Mouse (Mus musculus) neural tube, embryonic 13.5 days (tissue): ENCODE data around the gene Spint2. TPM values are rescaled to one million over a fixed set of nuclear protein-coding genes. Genes with fewer than 3 reads are reported as not detected.
A peak's percentile ranks its signal among the peaks of the same experiment; 100 is the strongest.

Experiments used
- ATAC-seq: fragments of 200-750 bp; cut with Nextera tagmentation; 2 replicates; pipeline ENCODE4 v1.8.0; 2017; ENCODE audit warnings: low read depth, mild to moderate bottlenecking, moderate TSS enrichment, moderate library complexity
- H3K27ac ChIP-seq: fragments of 300-500 bp; sonication (generic); replicated peaks from 2 replicates; pipeline ENCODE4 v1.5.1; 2015; ENCODE audit warnings: moderate library complexity, mild to moderate bottlenecking, inconsistent platforms
- H3K27me3 ChIP-seq: fragments of 300-500 bp; sonication (generic); 2 replicates; pipeline ENCODE4 v1.6.1; 2015; ENCODE audit warnings: mild to moderate bottlenecking, inconsistent platforms
- H3K36me3 ChIP-seq: fragments of 300-500 bp; sonication (generic); 2 replicates; pipeline ENCODE4 v1.6.1; 2015; ENCODE audit warnings: mild to moderate bottlenecking, inconsistent platforms
- H3K4me1 ChIP-seq: fragments of 300-500 bp; sonication (generic); replicated peaks from 2 replicates; pipeline ENCODE4 v1.6.1; 2015; ENCODE audit warnings: inconsistent platforms
- H3K4me2 ChIP-seq: fragments of 300-500 bp; sonication (generic); 2 replicates; pipeline ENCODE4 v1.6.1; 2015; ENCODE audit warnings: inconsistent platforms, mild to moderate bottlenecking, moderate library complexity
- H3K4me3 ChIP-seq: fragments of 300-500 bp; sonication (generic); 2 replicates; pipeline ENCODE4 v1.5.1; 2015; ENCODE audit warnings: mild to moderate bottlenecking, inconsistent platforms
- H3K9ac ChIP-seq: fragments of 300-500 bp; sonication (generic); 2 replicates; pipeline ENCODE4 v1.6.1; 2015; ENCODE audit warnings: moderate library complexity, mild to moderate bottlenecking, inconsistent platforms
- H3K9me3 ChIP-seq: fragments of 300-500 bp; sonication (generic); 2 replicates; pipeline ENCODE4 v1.6.1; 2016; ENCODE audit warnings: inconsistent platforms
- WGBS: fragments of 180-500 bp; shearing (Covaris S2); methylation state at CpG from one replicate; pipeline ENCODE4 v1.1.7; 2015; 5-methylcytosine and 5-hydroxymethylcytosine counted together
- polyA plus RNA-seq: library from polyadenylated mRNA; unstranded; fragments of >200 nt; fragmentation: Nextera tagmentation; extraction: Ambion mirVana; gene quantifications from 2 replicates; pipeline ENCODE4 v1.2.1, GENCODE M21; 2015

The Spint2 gene
- polyA plus RNA-seq, 1 experiment from 2014 or later: 28.8 TPM

- H3K4me2 ChIP-seq: no peak overlapping the region
- no peaks in the 10 kb centered on the region for H3K27me3 ChIP-seq
- H3K4me1 ChIP-seq: peaks cover 27% of the 10 kb centered on the region
- H3K9ac ChIP-seq: no peak overlapping the region
- no peaks in the 10 kb centered on the region for H3K9me3 ChIP-seq
- H3K36me3 ChIP-seq: no peaks in the 10 kb centered on the region
- WGBS: 16% methylated on average over 10 of the region's 10 CpGs
- no peak overlapping the region for H3K27ac ChIP-seq
- H3K4me3 ChIP-seq: no peak overlapping the region
- no peak for ATAC-seq
These were observed 15.3 kb upstream of the Spint2 start for GRCm38 (mm10) chr7:29296998-29297397.

- ATAC-seq: no peak
- no peak overlapping the region for H3K4me3 ChIP-seq
- H3K4me1 ChIP-seq: peaks cover 34% of the 10 kb centered on the region
- H3K36me3 ChIP-seq: no peaks in the 10 kb centered on the region
- no peak overlapping the region for H3K9ac ChIP-seq
- no peak overlapping the region for H3K4me2 ChIP-seq
- no peak overlapping the region for H3K27ac ChIP-seq
- WGBS: 76% methylated on average over 24 of the region's 24 CpGs
- no peaks in the 10 kb centered on the region for H3K27me3 ChIP-seq
- H3K9me3 ChIP-seq: no peaks in the 10 kb centered on the region
These were observed 14.3 kb upstream of the Spint2 start for GRCm38 (mm10) chr7:29295861-29296647.

GRCm38 (mm10) chr7:29294111-29294761 is 12.5 kb upstream of the Spint2 start:
- no peak for ATAC-seq
- Histone ChIP-seq H3K4me2 (no peak overlapping the region), H3K27me3 (no peaks in the 10 kb centered on the region), H3K36me3 (no peaks in the 10 kb centered on the region), H3K9me3 (no peaks in the 10 kb centered on the region), H3K4me3 (no peak overlapping the region), H3K27ac (peak overlapping the region; percentile 42; the same call in 1 of the 2 replicates), H3K9ac (no peak overlapping the region), H3K4me1 (peaks cover 50% of the 10 kb centered on the region)
- WGBS: 56% methylated on average over 13 of the region's 13 CpGs

- Histone ChIP-seq H3K4me2 (no peak overlapping the region), H3K27ac (peak overlapping the region; percentile 74), H3K9me3 (no peaks in the 10 kb centered on the region), H3K27me3 (no peaks in the 10 kb centered on the region), H3K9ac (0 out of 2 replicates have a peak overlapping the region, but pooled peaks have one; percentile 10), H3K36me3 (no peaks in the 10 kb centered on the region), H3K4me3 (no peak overlapping the region), H3K4me1 (peaks cover 57% of the 10 kb centered on the region)
- ATAC-seq: no peak
- 14% methylated on average over 19 of the region's 19 CpGs for WGBS
These were observed 11.7 kb upstream of the Spint2 start for GRCm38 (mm10) chr7:29293131-29294065.

- WGBS: 21% methylated on average over 8 of the region's 8 CpGs
- Histone ChIP-seq H3K4me1 (peaks cover 57% of the 10 kb centered on the region), H3K9me3 (no peaks in the 10 kb centered on the region), H3K27ac (peak overlapping the region; percentile 74), H3K36me3 (no peaks in the 10 kb centered on the region), H3K9ac (0 out of 2 replicates have a peak overlapping the region, but pooled peaks have one; percentile 1), H3K4me2 (peak overlapping the region; percentile 15; the same call in 1 of the 2 replicates), H3K4me3 (no peak overlapping the region), H3K27me3 (peaks cover 4% of the 10 kb centered on the region; the same call in 1 of the 2 replicates)
- ATAC-seq: peak; percentile 6; the same call in 1 of the 2 replicates
These were observed 10.9 kb upstream of the Spint2 start for GRCm38 (mm10) chr7:29292458-29293098.

GRCm38 (mm10) chr7:29291616-29292457 is 10.1 kb upstream of the Spint2 start:
- Histone ChIP-seq H3K27ac (peak overlapping the region; percentile 84), H3K27me3 (peaks cover 10% of the 10 kb centered on the region; the same call in 1 of the 2 replicates), H3K9ac (peak overlapping the region; percentile 58), H3K36me3 (no peaks in the 10 kb centered on the region), H3K4me2 (peak overlapping the region; percentile 79), H3K9me3 (no peaks in the 10 kb centered on the region), H3K4me1 (peaks cover 57% of the 10 kb centered on the region), H3K4me3 (no peak overlapping the region)
- peak; percentile 22 for ATAC-seq
- 9% methylated on average over 6 of the region's 7 CpGs for WGBS

- peaks cover 10% of the 10 kb centered on the region; the same call in 1 of the 2 replicates for H3K27me3 ChIP-seq
- peaks cover 57% of the 10 kb centered on the region for H3K4me1 ChIP-seq
- 0 out of 2 replicates have a peak, but pooled peaks have one; percentile 4 for ATAC-seq
- peak overlapping the region; percentile 58 for H3K9ac ChIP-seq
- peak overlapping the region; percentile 84 for H3K27ac ChIP-seq
- H3K36me3 ChIP-seq: no peaks in the 10 kb centered on the region
- 23% methylated on average over 11 of the region's 11 CpGs for WGBS
- peak overlapping the region; percentile 79 for H3K4me2 ChIP-seq
- no peaks in the 10 kb centered on the region for H3K9me3 ChIP-seq
- peak overlapping the region; percentile 4; the same call in 1 of the 2 replicates for H3K4me3 ChIP-seq
These were observed 9.2 kb upstream of the Spint2 start for GRCm38 (mm10) chr7:29290691-29291485.

- Histone ChIP-seq H3K36me3 (no peaks in the 10 kb centered on the region), H3K4me1 (peaks cover 57% of the 10 kb centered on the region), H3K9ac (peak overlapping the region; percentile 74), H3K9me3 (no peaks in the 10 kb centered on the region), H3K4me3 (peak overlapping the region; percentile 48), H3K27ac (peak overlapping the region; percentile 84), H3K4me2 (peak overlapping the region; percentile 79), H3K27me3 (peaks cover 17% of the 10 kb centered on the region; the same call in 1 of the 2 replicates)
- ATAC-seq: no peak
- WGBS: 70% methylated on average over 6 of the region's 6 CpGs
These were observed 8.1 kb upstream of the Spint2 start for GRCm38 (mm10) chr7:29289856-29290255.

- H3K9ac ChIP-seq: peak within 1 kb of the TSS; percentile 74
- under 1% methylated on average over 45 of the region's 59 CpGs for WGBS
- H3K27me3 ChIP-seq: peaks cover 17% of the 10 kb centered on the region; the same call in 1 of the 2 replicates
- peaks cover 53% of the 10 kb centered on the region for H3K4me1 ChIP-seq
- H3K9me3 ChIP-seq: no peaks in the 10 kb centered on the region
- no peaks in the 10 kb centered on the region for H3K36me3 ChIP-seq
- peak within 1 kb of the TSS; percentile 48 for H3K4me3 ChIP-seq
- peak within 1 kb of the TSS; percentile 79 for H3K4me2 ChIP-seq
- peak; percentile 21; the same call in 1 of the 2 replicates for ATAC-seq
- H3K27ac ChIP-seq: peak within 1 kb of the TSS; percentile 84
These were observed 7.4 kb upstream of the Spint2 start, which contains the start of gene Ppp1r14a for GRCm38 (mm10) chr7:29288942-29289638. Gene Ppp1r14a, plus strand, starts transcription at chr7:29289308.
